Mouse (Mus musculus): ENCODE measurements around the gene Ddx42.

Gene Ddx42

DNA sequence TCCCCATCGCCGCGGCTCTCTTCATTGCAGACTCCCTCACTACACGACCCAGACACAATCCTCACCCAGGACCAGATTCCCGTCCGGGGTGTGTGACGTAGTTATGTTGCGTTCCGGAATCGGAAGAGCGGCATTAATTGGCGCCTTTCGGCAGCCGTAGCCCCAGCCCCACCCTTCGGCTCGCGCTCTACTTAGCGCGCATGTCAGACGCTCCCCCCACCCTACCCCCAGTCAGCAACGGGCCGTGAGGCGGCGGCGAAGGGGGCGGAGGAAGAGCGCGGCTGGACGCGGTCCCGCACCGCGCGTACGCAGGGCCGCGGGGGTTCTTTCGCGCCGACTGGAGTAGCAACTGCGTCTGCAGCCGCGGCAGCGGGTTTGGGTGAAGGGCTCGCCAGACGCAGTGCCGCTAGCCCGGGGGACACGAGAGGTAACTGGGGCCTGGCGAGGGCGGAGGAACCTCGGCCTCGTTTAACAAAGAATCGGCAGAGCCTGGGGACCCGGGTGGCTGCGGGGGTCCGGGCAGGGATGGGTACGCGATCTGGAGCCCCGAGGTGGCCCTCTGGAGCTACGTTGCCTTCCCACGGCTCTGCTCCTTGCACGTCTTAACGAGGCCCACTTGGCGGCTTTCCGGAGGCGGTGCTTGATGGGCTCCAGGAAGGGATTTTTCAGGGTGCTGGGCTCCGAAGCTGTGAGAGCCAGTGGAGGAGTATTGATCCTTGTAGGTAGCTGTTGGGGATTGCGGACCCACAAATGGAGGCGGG lies at the start of gene Ddx42:
Gene Ddx42, plus strand, starts transcription at position 197 of the 761 bp plus-strand sequence.
- CTCF ChIA-PET, result interaction anchor here (0.6 kb wide), 1 partner anchor 904 kb away, joined by 4 read pairs; no protein-coding TSS in a partner anchor

DNA sequence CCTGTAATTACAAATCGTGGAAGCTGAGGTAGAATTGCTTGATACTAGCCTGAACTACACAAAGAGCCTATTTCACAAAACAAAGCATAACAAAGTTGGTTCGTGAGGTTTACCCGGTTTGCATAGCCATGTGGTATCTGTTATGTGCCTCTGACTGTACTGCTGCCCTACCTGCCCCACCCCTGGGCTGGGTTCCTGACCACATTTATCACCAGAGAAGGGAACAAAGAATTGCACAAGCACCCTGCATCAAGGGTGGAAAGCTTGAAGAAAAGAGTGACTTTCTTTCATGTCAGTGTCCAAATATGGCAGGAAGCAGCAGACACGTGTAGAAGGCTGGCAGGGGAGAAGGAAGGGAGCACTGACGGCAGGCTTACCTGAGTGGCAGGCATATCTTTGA lies 49.3 kb upstream of the Ddx42 start:
- CTCF ChIA-PET, result interaction anchor here (0.6 kb wide), 1 partner anchor 27 kb away, joined by 6 read pairs; no protein-coding TSS in a partner anchor

DNA sequence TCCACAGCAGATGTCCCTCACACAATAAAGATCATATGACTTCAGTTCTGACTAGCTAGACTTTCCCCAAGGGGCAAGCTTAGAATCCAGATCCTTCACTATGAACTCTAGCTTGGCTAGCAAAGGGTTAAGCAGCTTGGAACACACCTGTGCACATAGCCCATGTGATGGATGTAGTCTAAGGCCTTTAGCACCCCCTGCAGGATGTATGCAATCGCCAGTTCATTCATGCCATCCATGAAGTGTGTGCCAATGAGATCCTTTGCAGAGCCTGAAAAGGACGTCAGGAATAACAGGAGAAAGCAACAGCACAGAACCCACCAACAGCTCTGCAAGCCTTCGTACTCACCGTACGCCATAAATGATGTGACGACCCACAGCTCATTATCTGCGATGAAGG lies 45.9 kb upstream of the Ddx42 start:
- CTCF ChIA-PET, result interaction anchor here (0.7 to 1.4 kb wide), 3 partner anchors 9 to 170 kb away, joined by 4 to 8 read pairs (median 7); no protein-coding TSS in a partner anchor

DNA sequence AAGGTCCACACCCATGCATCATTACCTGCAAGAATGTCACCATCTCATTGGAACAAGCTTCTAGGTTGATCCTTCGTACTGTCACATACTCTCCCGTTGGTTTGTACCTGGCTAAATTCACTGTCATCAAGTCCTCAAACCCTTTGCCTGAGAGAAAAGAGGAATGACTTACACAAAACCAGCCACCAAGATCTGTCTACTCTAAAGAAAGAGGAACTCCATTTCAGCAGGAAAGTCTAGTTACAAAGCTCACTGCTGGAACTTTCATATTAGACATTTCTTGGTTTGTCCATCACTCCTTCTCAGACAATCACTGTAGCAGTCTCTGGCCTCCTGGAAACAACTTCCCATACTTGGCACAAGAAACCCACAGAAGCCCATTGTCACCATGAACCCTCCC lies 43.5 kb upstream of the Ddx42 start:
- CTCF ChIA-PET, result interaction anchor here (0.6 kb wide), 1 partner anchor 12 kb away, joined by 3 read pairs; the partner anchor contains the start of genes Gm10840 and Limd2

DNA sequence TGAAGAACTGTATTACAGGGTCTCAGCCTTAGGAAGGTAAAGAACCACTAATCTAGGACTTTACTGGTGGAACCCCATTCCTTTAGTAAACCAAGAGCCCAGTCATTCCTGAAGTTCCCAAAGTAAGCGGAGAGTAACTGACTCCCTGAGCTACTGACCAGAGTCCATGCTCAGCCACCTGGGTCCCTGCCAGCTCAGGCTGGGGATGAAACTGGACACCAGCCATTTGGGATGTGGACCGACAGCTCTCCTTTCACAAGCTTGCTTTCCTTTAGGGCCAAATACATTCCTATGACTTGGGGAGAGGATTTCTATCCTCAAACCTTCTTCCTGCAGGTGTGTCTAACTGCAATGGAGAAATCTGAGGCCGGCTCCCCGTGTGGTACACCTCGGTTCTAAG lies 42.4 kb upstream of the Ddx42 start:
- CTCF ChIA-PET, result no interaction called here

DNA sequence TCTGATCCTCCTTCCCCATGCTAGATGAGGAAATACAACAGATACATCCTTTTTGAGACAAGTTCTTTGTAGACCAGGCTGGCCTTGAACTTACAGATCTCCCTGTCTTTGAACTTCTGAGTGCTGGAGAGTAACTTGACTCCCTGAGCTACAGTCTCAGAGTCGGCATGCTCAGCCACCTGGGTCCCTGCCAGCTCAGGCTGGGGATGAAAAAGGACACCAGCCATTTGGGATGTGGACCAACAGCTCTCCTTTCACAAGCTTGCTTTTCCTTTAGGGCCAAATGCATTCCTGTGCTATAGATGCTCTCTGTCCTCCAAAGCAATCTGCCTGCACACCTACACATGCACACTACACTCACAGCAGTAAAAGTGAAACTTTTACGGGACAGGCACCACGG lies 41.6 kb upstream of the Ddx42 start:
- CTCF ChIA-PET, result no interaction called here

DNA sequence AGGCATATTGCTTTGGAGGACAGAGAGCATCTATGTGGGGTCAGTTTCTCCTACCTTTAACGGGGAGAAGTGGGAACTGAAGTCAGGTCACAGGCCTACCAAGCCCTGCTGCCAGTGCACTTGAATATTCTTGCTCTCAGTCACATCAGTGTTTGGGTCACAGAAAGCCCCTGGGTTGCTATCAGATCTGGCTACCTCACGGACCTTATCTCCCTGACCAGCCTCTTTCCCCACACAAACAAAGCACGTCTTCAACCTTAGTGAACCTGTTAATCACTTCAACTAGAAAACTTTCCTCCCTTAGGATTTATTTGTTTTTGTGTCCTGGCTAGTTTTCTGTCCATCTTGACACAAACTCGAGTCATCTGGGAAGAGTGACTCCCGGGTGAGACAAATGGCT lies 40.4 kb upstream of the Ddx42 start:
- CTCF ChIA-PET, result no interaction called here

DNA sequence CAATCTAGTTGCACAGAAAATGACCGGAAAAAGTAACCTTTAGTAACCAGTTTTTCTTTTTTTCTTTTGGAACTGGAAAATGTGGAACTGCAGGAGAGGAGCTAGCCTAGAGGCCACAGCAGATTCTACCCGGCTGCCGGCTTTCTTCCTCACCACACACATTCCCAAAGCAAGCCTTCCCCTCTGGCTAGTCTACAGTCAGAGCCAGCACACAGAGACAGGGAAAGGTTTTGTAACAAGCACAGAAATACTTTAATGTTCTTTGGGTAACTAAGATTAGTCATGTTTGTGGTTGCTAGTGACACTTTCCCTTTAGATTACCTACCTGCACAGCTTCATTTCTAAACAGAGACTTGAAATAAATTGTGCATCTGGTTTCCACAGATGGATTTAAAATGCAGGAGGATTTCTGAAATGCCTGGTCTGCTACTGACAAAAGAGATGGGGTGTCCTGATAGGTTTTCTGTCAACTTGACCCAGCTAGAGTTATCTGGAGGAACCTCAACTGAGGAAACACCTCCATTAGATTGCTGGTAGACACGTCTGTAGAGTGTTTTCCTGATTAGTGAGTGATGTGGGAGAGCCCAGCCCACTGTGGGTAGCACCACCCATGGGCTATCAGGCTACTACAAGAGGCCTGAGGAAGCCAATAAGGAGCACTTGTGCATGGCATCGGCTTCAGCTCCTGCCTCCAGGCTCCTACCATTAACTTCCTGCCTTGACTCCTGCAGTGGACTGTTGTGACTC lies 38.5 kb upstream of the Ddx42 start:
- CTCF ChIA-PET, result no interaction called here

DNA sequence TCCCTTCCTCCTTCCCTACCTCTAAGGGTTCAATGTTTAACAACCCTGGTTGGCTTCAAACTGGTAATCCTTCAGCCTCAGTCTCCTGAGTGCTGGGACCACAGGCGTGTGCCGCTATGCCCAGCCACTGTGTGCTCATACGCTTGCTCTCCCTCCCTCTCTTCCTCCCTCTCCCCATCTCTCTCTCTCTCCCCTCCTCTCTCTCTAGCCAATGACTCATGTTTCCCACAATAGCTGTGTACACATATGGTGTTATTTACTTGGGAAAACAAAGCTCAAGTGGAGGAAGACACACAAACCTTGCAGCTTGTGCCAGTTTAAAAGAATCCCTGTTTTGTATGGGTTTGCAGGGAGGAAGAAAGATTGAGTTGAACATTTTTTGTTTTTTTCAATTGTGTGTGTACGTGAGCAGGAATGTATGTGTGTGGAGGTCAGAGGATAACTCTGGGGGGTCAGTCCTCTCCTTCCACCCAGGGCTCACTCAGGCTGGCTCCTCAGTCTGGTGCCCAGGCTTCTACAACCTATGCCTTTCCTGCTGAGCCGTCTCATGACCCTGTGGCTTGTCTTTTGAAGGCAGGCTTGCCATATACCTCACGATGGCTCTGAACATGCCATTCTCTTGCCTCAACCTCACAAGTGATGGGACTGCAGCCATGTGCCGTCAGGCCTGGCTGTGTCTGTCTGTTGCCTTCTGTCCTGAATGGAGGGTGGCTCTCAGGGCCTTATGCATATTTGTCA lies 36.8 kb upstream of the Ddx42 start:
- CTCF ChIA-PET, result no interaction called here

DNA sequence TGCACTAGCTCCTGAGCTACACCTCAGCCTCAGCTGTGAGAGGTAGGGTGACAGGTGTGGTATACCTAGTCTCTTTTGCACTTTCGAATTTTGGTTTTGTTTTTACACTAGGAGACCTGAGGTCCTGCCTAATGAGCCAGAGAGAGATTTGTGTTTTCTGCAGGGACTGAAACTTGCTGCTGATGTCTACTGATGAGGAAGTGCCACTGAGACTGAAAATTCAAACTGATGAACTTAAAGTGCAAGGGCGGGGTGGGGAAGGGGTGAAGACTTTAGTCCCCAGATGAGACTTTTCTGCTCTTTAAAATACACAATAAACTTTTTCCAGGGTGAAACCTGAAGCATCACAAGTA lies 36.3 kb upstream of the Ddx42 start:
- CTCF ChIA-PET, result no interaction called here

DNA sequence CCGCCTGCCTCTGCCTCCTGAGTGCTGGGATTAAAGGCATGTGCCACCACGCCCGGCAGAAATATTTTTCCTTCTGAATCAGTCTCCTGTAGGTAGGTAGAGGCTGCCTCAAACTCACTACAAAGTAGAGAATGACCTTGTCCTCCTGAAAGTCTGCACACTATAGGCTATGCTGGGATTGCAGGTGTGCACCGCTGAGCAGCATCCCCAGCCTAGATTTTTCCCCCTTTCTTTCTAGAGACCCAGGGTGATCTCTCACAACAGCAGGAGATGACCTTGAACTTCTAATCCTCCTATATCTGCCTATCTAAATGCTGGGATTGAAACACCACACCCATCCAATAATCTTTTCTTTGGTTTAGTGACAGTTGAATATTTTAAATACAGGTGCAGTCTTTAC lies 29.4 kb upstream of the Ddx42 start:
- CTCF ChIA-PET, result no interaction called here

DNA sequence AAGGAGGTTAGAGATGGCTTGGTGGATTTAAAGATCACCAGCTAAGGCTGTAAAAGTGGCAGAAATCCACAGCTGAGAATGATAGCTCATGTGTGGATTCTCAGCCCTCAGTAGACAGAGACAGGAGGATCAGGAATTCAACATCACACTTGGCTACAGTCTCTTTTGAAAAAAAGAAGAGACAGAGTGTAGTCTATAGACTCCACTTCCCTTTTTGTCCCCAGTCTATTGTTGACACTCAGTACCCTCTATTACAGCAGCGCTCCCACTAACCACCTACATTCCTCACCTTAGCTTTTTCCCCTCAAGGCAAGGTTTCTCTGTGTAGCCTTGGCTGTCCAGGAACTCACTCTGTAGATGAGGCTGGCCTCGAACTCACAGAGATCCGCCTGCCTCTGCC lies 25.0 kb upstream of the Ddx42 start:
- CTCF ChIA-PET, result interaction anchor here (1.1 kb wide), 1 partner anchor 34 kb away, joined by 3 read pairs; no protein-coding TSS in a partner anchor

DNA sequence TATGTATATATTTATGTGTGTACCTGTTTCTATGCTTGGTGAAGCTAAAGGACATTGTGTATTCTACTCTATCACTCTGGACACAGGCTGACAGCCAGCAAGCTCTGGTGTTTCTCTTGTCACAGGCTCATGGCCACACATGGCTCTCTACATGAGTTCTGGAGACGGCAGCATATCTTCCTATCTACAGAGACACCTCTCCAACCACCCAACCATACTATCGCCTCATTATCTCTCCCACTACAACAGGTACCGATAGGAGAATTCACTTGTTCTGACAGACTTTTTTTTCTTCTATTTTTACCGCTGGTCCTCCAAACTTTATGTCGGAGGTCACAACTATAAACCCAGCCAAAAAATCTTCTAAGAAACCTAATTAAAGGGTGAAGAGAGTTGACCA lies 24.5 kb upstream of the Ddx42 start:
- CTCF ChIA-PET, result interaction anchor here (0.6 to 1.1 kb wide), 2 partner anchors 34 to 641 kb away, joined by 3 to 12 read pairs; no protein-coding TSS in a partner anchor

DNA sequence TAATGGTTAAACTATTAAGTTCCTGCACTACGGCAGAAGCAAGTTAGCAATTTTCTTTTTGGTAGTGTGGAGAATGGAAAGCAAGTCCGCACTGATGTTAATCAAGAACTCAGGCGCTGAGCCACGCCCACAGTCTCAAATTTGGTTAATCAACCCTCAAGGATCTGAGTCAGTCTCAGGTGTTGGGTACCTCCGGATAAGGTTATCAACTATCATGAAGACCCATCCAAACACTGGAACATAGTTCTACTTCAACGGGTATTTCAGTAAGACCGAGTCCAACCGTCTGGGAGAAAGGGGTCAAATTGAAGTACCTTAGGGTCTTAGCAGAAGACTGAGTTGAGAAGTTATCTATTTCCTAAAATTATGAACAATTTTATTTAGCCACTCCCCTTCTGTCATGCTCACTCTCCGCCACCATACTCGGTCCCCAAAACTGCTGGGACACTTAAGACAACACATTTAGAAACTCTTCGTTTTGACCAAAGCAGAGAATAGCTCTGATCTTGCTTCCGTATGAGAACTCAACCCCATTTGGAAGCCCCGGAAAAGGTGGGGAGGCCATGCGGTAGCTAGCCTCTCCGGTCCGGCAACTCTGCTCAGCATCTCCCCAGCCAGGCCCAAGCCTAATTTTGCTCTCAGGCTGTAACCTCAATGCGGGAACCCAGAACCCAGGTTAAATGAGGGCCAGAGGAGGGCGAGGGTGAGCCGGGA lies 23.9 kb upstream of the Ddx42 start:
- CTCF ChIA-PET, result interaction anchor here (0.6 kb wide), 2 partner anchors 75 to 641 kb away, joined by 4 to 12 read pairs; no protein-coding TSS in a partner anchor

DNA sequence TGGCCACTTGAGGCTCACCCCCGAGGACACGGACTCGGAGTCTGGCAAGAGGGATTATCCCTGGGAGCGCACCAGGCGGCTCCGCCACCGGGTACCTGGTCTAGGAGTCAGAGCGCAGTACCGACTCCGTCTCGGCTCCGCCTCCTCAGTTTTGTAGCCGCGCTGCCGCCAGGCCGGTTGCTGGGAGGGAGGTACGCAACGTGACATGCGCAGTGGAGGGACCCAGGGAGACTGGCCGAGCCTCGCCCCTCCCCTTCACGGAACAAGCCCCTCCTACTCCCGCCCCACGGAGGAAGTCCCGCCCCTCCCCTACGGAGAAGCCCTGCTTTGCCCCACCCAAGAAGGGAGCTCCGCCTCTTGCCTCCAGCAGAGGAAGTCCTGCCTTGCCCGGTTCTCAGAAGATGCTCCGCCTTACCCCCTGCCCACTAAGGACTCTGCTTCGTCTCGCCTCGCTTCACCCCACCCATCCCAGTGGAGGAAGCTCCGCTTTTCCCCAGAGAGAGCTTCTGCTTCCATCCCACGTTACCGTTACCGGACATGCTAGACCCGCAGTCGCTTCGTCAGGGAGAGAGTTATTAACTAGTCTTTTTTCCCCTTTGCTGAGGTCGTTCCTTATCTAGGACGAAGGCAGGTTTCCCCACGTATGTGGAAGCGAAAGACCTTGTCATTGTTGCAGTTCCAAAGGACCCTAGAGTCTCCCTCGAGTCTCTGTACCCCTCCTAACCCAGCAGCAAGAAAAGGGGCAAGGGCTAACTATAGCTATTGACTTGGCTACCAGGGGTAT lies 23.2 kb upstream of the Ddx42 start:
- CTCF ChIA-PET, result interaction anchor here (0.6 to 0.8 kb wide), 5 partner anchors 12 to 726 kb away, joined by 3 to 7 read pairs (median 5); no protein-coding TSS in a partner anchor

DNA sequence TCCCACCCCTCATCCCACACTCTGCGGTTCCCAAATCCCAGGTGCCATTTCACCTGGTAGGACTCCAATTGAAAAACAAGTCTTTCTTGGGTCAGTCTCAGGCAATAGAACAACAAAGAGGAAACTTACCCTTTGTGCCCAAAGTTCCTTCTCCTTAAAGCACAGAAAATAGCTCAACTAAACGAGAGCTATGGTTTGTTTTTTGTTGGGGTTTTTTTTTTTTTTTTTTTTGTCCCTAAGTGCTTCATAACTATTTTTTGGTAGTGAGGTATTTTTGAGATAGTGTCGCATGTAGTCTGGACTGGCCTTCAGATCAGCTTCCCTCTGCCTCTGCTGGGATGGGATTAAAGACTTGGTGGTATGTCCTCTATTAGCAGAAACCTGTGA lies 22.6 kb upstream of the Ddx42 start:
- CTCF ChIA-PET, result interaction anchor here (0.5 to 0.8 kb wide), 5 partner anchors 11 to 931 kb away, joined by 3 to 22 read pairs (median 6); no protein-coding TSS in a partner anchor

DNA sequence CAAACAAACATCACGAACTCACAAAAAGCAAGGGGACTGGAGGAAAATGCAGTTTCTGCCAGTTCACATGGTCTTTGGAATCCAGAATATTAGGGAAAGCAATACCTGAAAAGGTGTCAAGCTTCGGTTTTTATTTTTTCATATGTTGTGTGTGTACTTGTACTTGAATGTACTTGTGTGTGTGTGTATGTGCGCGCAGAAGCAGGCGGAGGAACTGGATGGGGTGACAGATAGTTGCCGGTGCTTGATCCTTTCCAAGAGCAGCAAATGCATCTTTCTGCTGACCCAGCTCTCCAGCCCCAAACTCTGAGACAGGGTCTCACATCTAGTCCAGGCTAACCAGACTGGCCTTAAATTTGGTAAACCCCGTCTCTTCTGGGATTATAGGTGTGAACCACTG lies 21.8 kb upstream of the Ddx42 start:
- CTCF ChIA-PET, result interaction anchor here (0.5 to 1.1 kb wide), 2 partner anchors 31 to 931 kb away, joined by 3 to 22 read pairs; no protein-coding TSS in a partner anchor

DNA sequence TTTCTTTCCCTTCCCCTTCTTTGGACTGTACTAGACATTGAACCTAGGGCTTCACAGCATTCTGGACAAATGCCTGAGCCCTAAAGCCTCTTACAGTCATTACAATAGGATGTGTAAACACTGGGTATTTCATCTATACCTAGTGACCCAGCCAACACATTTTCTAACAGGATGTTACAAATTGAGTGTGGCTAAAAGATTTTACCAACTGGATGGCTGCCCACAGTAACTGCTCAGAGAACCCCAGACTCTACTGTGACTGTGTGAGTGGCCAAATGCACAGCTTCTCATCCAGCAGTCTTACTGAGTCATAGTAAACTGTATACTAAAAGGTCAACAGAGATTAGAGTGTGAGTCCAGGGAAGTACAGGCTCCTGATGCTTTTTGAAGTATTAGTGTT lies 21.4 kb upstream of the Ddx42 start:
- CTCF ChIA-PET, result interaction anchor here (0.6 to 1.1 kb wide), 2 partner anchors 31 to 80 kb away, joined by 3 to 4 read pairs; no protein-coding TSS in a partner anchor

DNA sequence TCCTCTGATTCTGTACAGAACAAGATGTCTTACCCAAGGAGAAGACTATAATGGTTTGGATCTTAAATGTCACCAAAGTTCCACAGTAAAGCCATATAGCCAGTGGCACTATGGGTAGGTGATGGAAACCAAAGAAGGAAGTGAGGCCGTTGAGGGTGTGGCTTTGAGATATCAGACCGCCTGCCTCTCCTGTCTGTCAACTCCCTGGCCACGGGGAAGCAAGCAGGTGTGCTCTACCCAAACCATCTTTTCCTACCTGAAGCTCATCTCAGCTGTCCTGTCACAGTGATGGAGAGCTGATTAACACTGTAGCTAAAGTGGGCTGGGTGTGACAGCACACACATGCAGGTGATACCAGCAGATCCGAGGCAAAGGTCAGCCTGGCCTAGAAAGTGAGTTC lies 18.4 kb upstream of the Ddx42 start:
- CTCF ChIA-PET, result no interaction called here

DNA sequence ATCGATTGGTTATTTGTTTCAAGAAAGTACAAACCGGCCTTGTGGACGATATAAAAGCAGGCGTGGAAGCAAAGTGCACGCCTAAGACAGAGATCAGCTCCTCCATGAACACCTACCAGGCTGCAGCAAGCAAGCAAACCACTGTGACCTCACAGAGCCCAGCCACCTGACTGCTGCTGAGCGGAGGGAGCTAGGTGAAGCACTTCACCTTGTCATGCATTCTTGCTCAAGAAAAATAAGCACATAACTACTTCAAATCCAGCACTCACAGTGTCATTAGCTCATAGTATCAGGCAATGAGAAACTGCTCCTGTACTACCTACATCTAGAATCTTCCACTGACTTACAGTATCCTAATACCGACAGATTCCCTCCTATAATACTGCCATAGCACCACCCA lies 16.7 kb upstream of the Ddx42 start:
- CTCF ChIA-PET, result interaction anchor here (0.6 kb wide), 1 partner anchor 299 kb away, joined by 6 read pairs; no protein-coding TSS in a partner anchor
